ENCODE assay signal across 28 mouse cellular contexts in the genomic region with DNA sequence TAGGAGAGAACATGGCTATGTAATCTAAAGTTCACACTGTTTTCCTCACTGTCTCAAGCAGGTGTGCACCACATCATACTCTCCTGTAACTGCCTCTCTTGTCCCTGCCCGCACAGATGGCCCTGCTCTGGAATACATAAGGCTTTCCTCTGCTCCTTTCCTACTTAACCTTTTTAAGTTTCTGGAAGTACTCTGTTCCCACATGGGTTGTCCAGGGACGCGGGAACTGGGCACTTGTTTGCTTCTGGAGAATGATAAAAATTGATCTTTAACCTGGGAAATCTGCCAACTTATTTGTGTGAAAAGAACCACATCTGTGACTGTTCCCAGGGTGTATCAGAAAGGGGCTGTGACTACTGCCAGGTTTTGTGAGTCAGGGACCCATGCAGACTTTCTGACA. TPM values are rescaled to one million over a fixed set of nuclear protein-coding genes. Genes with fewer than 3 reads are reported as not detected.
"Had no signal": no experiment of that assay in that cellular context is flagged by ENCODE, and none has a peak within 500 bp of the region (broad histone marks: within the 10 kb centered on the region; RNA-seq: fewer than 3 reads in every experiment).

No protein-coding gene starts in this region.

- H3K36me3 ChIP-seq: midbrain, embryonic 10.5 days; midbrain, embryonic 12.5 days; neural tube, embryonic 13.5 days; neural tube, embryonic 15.5 days had no signal

- H3K4me1 ChIP-seq: midbrain, embryonic 10.5 days; midbrain, embryonic 12.5 days; neural tube, embryonic 13.5 days; neural tube, embryonic 15.5 days had no signal

- H3K27ac ChIP-seq: midbrain, embryonic 10.5 days; midbrain, embryonic 12.5 days; neural tube, embryonic 13.5 days; neural tube, embryonic 15.5 days had no signal

- H3K4me3 ChIP-seq: midbrain, embryonic 10.5 days; midbrain, embryonic 12.5 days; myocyte; neural tube, embryonic 13.5 days; neural tube, embryonic 15.5 days had no signal

- DNase-seq: lung, adult 18-20 months; lung, embryonic 14.5 days; lung, postnatal 10 days; lung, postnatal 4 days; midbrain, embryonic 14.5 days; retina, postnatal 1 day; right cerebral cortex, adult 18-20 months; right cerebral cortex, postnatal 25 days; right cerebral cortex, postnatal 4 days; spleen, adult 18-20 months; thymus, adult 2 months; thymus, postnatal 25 days; thymus, postnatal 4 days had no signal

- ATAC-seq: midbrain, embryonic 16.5 days had no signal

- H3K27me3 ChIP-seq: midbrain, embryonic 12.5 days; neural tube, embryonic 13.5 days; neural tube, embryonic 15.5 days had no signal

- H3K9me3 ChIP-seq: midbrain, embryonic 10.5 days; midbrain, embryonic 12.5 days; neural tube, embryonic 13.5 days; neural tube, embryonic 15.5 days had no signal

- H3K4me2 ChIP-seq: lung, embryonic 14.5 days; midbrain, embryonic 12.5 days; neural tube, embryonic 13.5 days; neural tube, embryonic 15.5 days had no signal

- H3K9ac ChIP-seq: lung, embryonic 14.5 days; midbrain, embryonic 12.5 days; neural tube, embryonic 13.5 days; neural tube, embryonic 15.5 days had no signal

RNA-seq across cellular contexts. Expression of a gene that starts 3.0 kb away (rescaled TPM):
- total RNA-seq: megakaryocyte, adult 5-6 weeks; megakaryocyte-erythroid progenitor cell, adult 5-6 weeks had no signal
- polyA plus RNA-seq: lung, embryonic 14.5 days; lung, embryonic 16.5 days; midbrain, embryonic 10.5 days; midbrain, embryonic 12.5 days; midbrain, embryonic 14.5 days; midbrain, embryonic 16.5 days; myocyte; neural tube, embryonic 11.5 days; neural tube, embryonic 13.5 days; neural tube, embryonic 15.5 days; stomach, embryonic 14.5 days; urinary bladder, adult 2 months had no signal

RNA-seq across cellular contexts. Expression of a gene that starts 30.1 kb away (rescaled TPM):
- total RNA-seq: megakaryocyte, adult 5-6 weeks; megakaryocyte-erythroid progenitor cell, adult 5-6 weeks had no signal
- polyA plus RNA-seq: liver, embryonic 16.5 days; lung, embryonic 14.5 days; lung, embryonic 16.5 days; midbrain, embryonic 10.5 days; midbrain, embryonic 12.5 days; midbrain, embryonic 14.5 days; midbrain, embryonic 16.5 days; myocyte; neural tube, embryonic 11.5 days; neural tube, embryonic 13.5 days; neural tube, embryonic 15.5 days; stomach, embryonic 14.5 days; testis, adult 2 months; urinary bladder, adult 2 months had no signal

RNA-seq across cellular contexts. Expression of a gene that starts 43.2 kb away (rescaled TPM):
- total RNA-seq: megakaryocyte, adult 5-6 weeks; megakaryocyte-erythroid progenitor cell, adult 5-6 weeks had no signal
- polyA plus RNA-seq: liver, embryonic 16.5 days; lung, embryonic 14.5 days; midbrain, embryonic 10.5 days; midbrain, embryonic 12.5 days; midbrain, embryonic 14.5 days; midbrain, embryonic 16.5 days; myocyte; neural tube, embryonic 11.5 days; neural tube, embryonic 13.5 days; neural tube, embryonic 15.5 days had no signal

RNA-seq across cellular contexts. Expression of a gene that starts 45.0 kb away (rescaled TPM):
- total RNA-seq: megakaryocyte, adult 5-6 weeks; megakaryocyte-erythroid progenitor cell, adult 5-6 weeks had no signal
- polyA plus RNA-seq: liver, embryonic 16.5 days; lung, embryonic 14.5 days; lung, embryonic 16.5 days; midbrain, embryonic 10.5 days; midbrain, embryonic 12.5 days; midbrain, embryonic 14.5 days; midbrain, embryonic 16.5 days; myocyte; neural tube, embryonic 11.5 days; neural tube, embryonic 13.5 days; neural tube, embryonic 15.5 days; stomach, embryonic 14.5 days; urinary bladder, adult 2 months had no signal

RNA-seq across cellular contexts. Expression of a gene that starts 46.8 kb away (rescaled TPM):
- total RNA-seq: megakaryocyte, adult 5-6 weeks; megakaryocyte-erythroid progenitor cell, adult 5-6 weeks had no signal
- polyA plus RNA-seq: liver, embryonic 16.5 days; lung, embryonic 14.5 days; lung, embryonic 16.5 days; midbrain, embryonic 10.5 days; midbrain, embryonic 12.5 days; midbrain, embryonic 14.5 days; midbrain, embryonic 16.5 days; myocyte; neural tube, embryonic 11.5 days; neural tube, embryonic 13.5 days; neural tube, embryonic 15.5 days; small intestine, adult 2 months; stomach, embryonic 14.5 days; thymus, adult 2 months; urinary bladder, adult 2 months had no signal
